Mouse (Mus musculus) heart, adult 2 months (tissue): ENCODE results near the gene Tnni3. TPM values are rescaled to one million over a fixed set of nuclear protein-coding genes. Genes with fewer than 3 reads are reported as not detected.
A peak's percentile ranks its signal among the peaks of the same experiment; 100 is the strongest.
"Not testable (repeated sequence)": the region's sequence is repeated elsewhere in the genome, so short reads cannot be mapped to it uniquely, and the experiment has no call there.

Experiments used
- DNase-seq, 2 experiments: peaks; one replicate each; pipeline ENCODE4 v3.0.0; 2021
- H3K27ac ChIP-seq: fragments of 200-600 bp; 2 replicates; pipeline ENCODE4 v1.8.1; 2022
- H3K27me3 ChIP-seq: fragments of 200-500 bp; 2 replicates; pipeline ENCODE4 v1.6.1; 2012; ENCODE audit warnings: mild to moderate bottlenecking, low read length, inconsistent platforms, mixed read lengths; ENCODE audit not compliant: control insufficient read depth, insufficient read depth
- H3K36me3 ChIP-seq: fragments of 200-500 bp; 2 replicates; pipeline ENCODE4 v1.6.1; 2012; ENCODE audit warnings: low read length, inconsistent platforms; ENCODE audit not compliant: control insufficient read depth, insufficient read depth
- H3K4me1 ChIP-seq: fragments of 200-500 bp; 2 replicates; pipeline ENCODE4 v1.6.1; 2011; ENCODE audit warnings: low read length; ENCODE audit not compliant: control insufficient read depth, insufficient read depth
- H3K4me3 ChIP-seq: fragments of 200-600 bp; 2 replicates; pipeline ENCODE4 v1.8.1; 2022
- H3K79me2 ChIP-seq: fragments of 200-500 bp; replicated peaks from 2 replicates; pipeline ENCODE4 v1.6.1; 2012; ENCODE audit warnings: mild to moderate bottlenecking, inconsistent platforms, low read length, moderate library complexity, mixed read lengths; ENCODE audit not compliant: control insufficient read depth, insufficient read depth
- H3K9ac ChIP-seq: fragments of 200-500 bp; 2 replicates; pipeline ENCODE4 v1.6.1; 2012; ENCODE audit warnings: low read depth, mild to moderate bottlenecking, control low read depth, inconsistent platforms, low read length, mixed read lengths
- CTCF ChIP-seq: fragments of 200-600 bp; IDR thresholded peaks from 2 replicates; pipeline ENCODE4 v1.8.1; 2022; ENCODE audit warnings: antibody characterized with exemption, mild to moderate bottlenecking, moderate library complexity
- EP300 ChIP-seq: fragments of 200-500 bp; IDR thresholded peaks from 2 replicates; pipeline ENCODE4 v1.6.1; 2011; ENCODE audit warnings: low read depth, low read length, control low read depth; ENCODE audit not compliant: insufficient read depth
- POLR2A ChIP-seq: fragments of 200-500 bp; IDR thresholded peaks from 2 replicates; pipeline ENCODE4 v1.6.1; 2011; ENCODE audit warnings: mild to moderate bottlenecking, low read depth, low read length, control low read depth; ENCODE audit not compliant: insufficient read depth
- WGBS: fragments of 180-500 bp; shearing (Covaris S2); methylation state at CpG from one replicate; pipeline ENCODE4 v1.1.7; 2018; 5-methylcytosine and 5-hydroxymethylcytosine counted together
- intact Hi-C: fragments of 180-260 bp; cut with DNase I; formaldehyde crosslinking; loops from one replicate; pipeline ENCODE4 v1.15.1; 2025
- long read RNA-seq: library from polyadenylated mRNA; stranded (forward); transcript quantifications from one replicate; pipeline ENCODE4 v2.0.0, GENCODE M21; 2021
- polyA plus RNA-seq: library from polyadenylated mRNA; depleted of rRNA; stranded (reverse); fragments of >200 nt; gene quantifications from 2 replicates; pipeline ENCODE4 v1.2.3, GENCODE M21; 2012; rRNA removed
- total RNA-seq, 2 experiments: library from RNA; stranded (reverse); gene quantifications; 2 replicates each; pipeline ENCODE4 v1.2.3; 2021

Tnni3 gene
- total RNA-seq (over 10,000 TPM in 1 of 2 experiments, 1,000 to 10,000 TPM in 1; 9,834 to 11,008 TPM), polyA plus RNA-seq (13,898 and 21,553 TPM in 2 replicates)
- long read RNA-seq, transcript Tnni3-204 (2 exons, 514 nt): major isoform, 37 of 477 reads
- long read RNA-seq, transcript Tnni3-202 (3 exons, 451 nt): minor isoform, 15 of 477 reads
- long read RNA-seq, partial matches to known transcripts: 163 of 477 reads
- long read RNA-seq, other reads (novel, unspliced or antisense): 262 of 477 reads

DNA sequence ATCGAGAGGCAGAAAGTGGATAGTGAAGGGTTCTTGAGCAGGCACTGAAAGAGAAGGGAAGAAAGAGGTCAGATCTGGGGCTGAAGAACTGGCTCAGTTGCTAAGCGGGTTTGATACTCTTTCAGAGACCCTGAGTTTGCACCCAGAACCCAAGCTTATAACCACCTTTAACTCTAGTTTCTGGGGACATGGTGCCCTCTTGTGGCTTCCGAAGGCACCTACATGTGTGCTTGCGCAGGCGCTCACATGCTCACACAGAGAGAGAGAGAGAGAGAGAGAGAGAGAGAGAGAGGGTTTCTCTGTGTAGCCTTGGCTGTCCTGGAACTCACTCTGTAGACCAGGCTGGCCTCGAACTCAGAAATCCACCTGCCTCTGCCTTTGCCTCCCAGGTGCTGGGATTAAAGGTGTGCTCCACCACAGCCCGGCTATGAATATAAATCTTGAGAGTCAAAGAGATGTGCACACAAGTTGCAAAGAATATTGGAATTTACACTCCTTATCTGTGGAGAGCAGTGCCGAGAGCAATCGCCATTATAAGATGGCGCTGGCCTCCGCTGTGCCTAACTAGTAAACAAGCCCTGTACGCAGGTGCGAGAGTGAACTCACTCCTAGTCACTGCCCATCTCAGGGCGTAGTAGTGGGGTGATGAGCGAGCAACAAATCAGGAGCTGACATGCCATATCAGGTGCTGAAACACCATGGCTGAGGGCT lies at the start of gene Tnni3:
Gene Tnni3 (minus strand): TSS at position 18 of the 711 bp plus-strand sequence.
- DNase-seq: peak; percentile 59 to 61
- TF ChIP-seq EP300 (0 out of 2 replicates have a peak, but pooled peaks have one; percentile 67), CTCF (peak; percentile 80)
- WGBS: 60% methylated on average over 15 of the region's 15 CpGs
- Histone ChIP-seq H3K9ac (peak within 1 kb of the TSS; percentile 63), H3K27ac (peak within 1 kb of the TSS; percentile 98), H3K4me3 (peak within 1 kb of the TSS; percentile 10; the same call in 1 of the 2 replicates)
- H3K4me1 ChIP-seq, H3K36me3 ChIP-seq, H3K79me2 ChIP-seq, H3K27me3 ChIP-seq: not testable (repeated sequence)
- intact Hi-C loops: loop anchor here (2.0 kb wide), 1 partner anchor 92 kb away; no protein-coding TSS in a partner anchor

DNA sequence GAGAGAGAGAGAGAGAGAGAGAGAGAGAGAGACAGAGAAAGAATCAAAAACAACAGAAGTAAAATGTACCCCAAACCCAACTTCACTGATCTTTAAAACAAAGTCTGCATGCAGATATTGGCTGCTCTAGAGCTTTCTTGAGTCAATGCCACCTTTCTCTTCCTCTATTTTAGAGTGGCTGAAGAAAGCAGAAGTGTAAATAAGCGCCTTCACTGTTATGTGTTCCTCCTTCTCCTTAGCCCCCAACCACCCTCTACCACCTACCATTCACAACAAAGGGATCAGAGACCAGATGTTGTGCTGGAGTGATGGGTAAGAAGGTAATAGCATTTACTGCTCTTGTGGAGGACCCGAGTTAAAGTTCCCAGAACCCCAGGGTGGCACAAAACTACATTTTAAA lies 48.3 kb upstream of the Tnni3 start:
- H3K4me3 ChIP-seq, H3K79me2 ChIP-seq, H3K27ac ChIP-seq, H3K27me3 ChIP-seq, DNase-seq, H3K4me1 ChIP-seq, intact Hi-C loops, H3K9ac ChIP-seq, H3K36me3 ChIP-seq: not testable (repeated sequence)
- 59% methylated on average over 2 of the region's 2 CpGs for WGBS

DNA sequence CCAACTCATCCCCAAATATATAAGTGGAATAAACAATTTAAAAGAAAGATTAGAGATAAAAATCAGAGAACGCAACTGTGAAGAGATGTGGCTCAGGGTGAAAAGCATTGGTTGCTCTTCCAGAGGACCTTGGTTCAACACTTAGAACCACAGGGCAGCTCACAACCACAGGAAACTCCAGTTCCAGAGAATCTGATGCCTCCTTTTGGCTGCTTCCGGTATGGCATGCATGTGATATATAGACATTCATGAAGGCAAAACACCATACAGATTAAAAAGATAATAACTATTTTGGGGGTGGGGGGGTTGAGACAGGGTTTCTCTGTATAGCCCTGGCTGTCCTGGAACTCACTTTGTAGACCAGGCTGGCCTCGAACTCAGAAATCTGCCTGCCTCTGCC lies 38.6 kb upstream of the Tnni3 start:
- DNase-seq: no peak
- no peak overlapping the region for H3K9ac ChIP-seq
- intact Hi-C loops: no loop called here
- H3K27me3 ChIP-seq: no peaks in the 10 kb centered on the region
- H3K36me3 ChIP-seq: no peaks in the 10 kb centered on the region
- H3K27ac ChIP-seq: no peak overlapping the region
- H3K79me2 ChIP-seq: no peaks in the 10 kb centered on the region
- TF ChIP-seq EP300 (no peak), CTCF (0 out of 2 replicates have a peak, but pooled peaks have one; percentile 5)
- 83% methylated on average over 3 of the region's 3 CpGs for WGBS
- no peaks in the 10 kb centered on the region for H3K4me1 ChIP-seq
- no peak overlapping the region for H3K4me3 ChIP-seq

DNA sequence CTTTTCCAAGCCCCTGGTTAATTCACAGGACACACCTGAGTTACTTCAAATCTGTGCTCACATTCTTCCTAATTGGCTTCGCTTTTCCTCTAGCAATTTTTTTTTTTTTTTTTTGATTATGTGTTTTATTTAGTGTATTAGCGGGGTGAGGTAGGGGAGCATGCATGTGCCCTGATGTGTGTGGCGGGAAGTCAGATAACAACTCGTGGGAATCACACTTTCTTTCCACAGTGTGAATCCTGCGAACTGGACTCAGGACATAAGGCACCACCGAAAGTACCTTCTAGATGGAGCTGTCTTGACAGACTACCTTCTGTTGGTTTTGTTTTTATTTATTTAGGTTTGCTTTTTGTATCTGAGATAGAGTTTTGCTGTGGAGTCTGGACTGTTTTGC lies 33.1 kb upstream of the Tnni3 start:
- H3K4me3 ChIP-seq: no peak overlapping the region
- no peak overlapping the region for H3K9ac ChIP-seq
- intact Hi-C loops: loop anchor here (2.0 kb wide), 2 partner anchors 250 to 384 kb away; no protein-coding TSS in a partner anchor
- TF ChIP-seq EP300 (no peak), CTCF (no peak), POLR2A (no peak)
- no peaks in the 10 kb centered on the region; the same call in 1 of the 2 replicates for H3K4me1 ChIP-seq
- H3K27ac ChIP-seq: no peak overlapping the region
- no peak for DNase-seq
- 55% methylated on average over 6 of the region's 6 CpGs for WGBS
- no peaks in the 10 kb centered on the region for H3K27me3 ChIP-seq
- no peaks in the 10 kb centered on the region for H3K79me2 ChIP-seq
- H3K36me3 ChIP-seq: no peaks in the 10 kb centered on the region

DNA sequence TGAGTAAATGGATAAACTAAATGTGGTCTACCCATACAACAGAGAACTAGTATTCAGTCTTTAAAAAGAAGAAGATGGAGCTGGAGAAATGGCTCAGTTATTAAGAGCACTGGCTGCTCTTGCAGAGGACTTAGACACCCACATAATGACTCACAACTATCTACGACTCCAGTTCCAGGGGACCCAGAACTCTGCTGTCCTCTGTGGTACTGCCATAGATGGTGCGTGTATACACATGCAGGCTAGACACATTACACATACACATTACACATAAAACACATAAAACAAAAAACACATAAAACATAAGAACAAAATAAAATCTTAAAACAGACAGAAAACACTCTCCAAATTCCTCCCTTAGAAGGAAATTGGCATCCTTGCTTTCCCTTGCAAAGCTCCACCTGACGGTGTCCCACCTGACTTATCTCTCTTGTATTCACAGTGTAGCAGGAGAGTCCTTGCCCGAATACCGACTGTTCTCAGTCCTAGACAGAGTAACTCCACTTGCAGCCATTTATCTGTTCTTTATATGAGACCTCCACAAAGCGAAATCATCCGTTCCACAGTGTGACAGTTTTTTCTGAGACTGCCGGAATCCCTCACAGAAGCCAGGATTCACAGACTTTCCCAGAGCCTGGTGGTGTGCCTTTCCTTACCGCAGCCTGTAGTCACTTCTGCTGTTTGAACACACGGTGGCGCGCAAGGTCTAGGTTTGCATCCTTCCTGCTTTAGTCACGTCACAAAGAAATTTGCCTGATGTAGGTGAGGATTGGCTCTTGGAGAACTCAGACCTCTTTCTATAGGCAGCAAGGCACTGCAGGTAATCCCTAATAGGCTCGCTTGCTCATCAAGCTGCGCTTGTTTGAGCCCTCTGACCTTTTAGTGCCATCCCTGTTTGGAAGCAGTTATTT lies 32.5 kb upstream of the Tnni3 start:
- Histone ChIP-seq H3K79me2 (no peaks in the 10 kb centered on the region), H3K27me3 (no peaks in the 10 kb centered on the region), H3K36me3 (no peaks in the 10 kb centered on the region), H3K27ac (no peak overlapping the region), H3K4me3 (no peak overlapping the region), H3K4me1 (no peaks in the 10 kb centered on the region; the same call in 1 of the 2 replicates), H3K9ac (no peak overlapping the region)
- peak; percentile 98 for TF ChIP-seq EP300
- no peak for TF ChIP-seq POLR2A
- peak; percentile 95 for TF ChIP-seq CTCF
- WGBS: 19% methylated on average over 15 of the region's 15 CpGs
- intact Hi-C loops: loop anchor here (2.0 kb wide), 2 partner anchors 250 to 384 kb away; no protein-coding TSS in a partner anchor
- peak; percentile 64 to 76 for DNase-seq

DNA sequence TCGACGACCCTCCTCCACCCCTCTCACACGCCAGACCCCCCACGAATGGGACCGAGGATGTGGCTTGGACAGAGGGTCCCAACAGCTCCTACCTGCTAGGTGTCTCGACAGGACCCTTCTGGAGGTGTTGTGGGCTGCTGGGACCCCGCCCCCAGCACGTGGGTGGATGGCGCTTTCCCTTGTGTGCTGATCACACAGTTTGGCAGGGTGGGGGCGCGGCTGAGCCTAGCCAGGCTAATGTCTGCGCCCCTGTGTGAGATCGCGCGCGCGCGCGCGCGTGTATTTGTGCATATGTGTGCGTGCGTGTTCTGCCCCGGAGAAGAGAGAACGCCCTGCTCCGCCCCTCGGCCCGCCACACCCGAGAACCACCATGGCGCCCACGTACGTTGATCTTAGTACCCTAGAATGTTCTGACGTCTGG lies 23.2 kb upstream of the Tnni3 start, which contains the start of gene Syt5:
Gene Syt5 (minus strand): TSS at position 321 of the 421 bp plus-strand sequence.
- Histone ChIP-seq H3K27me3 (0 out of 2 replicates have a peak, but pooled peaks cover 1% of the 10 kb centered on the region), H3K9ac (no peak within 1 kb of the TSS), H3K4me1 (no peaks in the 10 kb centered on the region), H3K36me3 (no peaks in the 10 kb centered on the region), H3K4me3 (no peak within 1 kb of the TSS), H3K79me2 (no peaks in the 10 kb centered on the region), H3K27ac (no peak within 1 kb of the TSS)
- no peak for DNase-seq
- intact Hi-C loops: no loop called here
- TF ChIP-seq POLR2A (no peak), EP300 (no peak), CTCF (no peak)
- WGBS: 6% methylated on average over 33 of the region's 33 CpGs
